Mouse (Mus musculus) limb, embryonic 15.5 days (tissue): ENCODE measurements around the gene Timp3. TPM values are rescaled to one million over a fixed set of nuclear protein-coding genes. Genes with fewer than 3 reads are reported as not detected.

Experiments
- ATAC-seq: fragments of 200-750 bp; cut with Nextera tagmentation; 2 replicates; pipeline ENCODE4 v1.8.0; 2017; ENCODE audit warnings: low read depth, moderate TSS enrichment; ENCODE audit not compliant: insufficient number of reproducible peaks, low FRiP score, low TSS enrichment
- H3K27ac ChIP-seq: fragments of 300-500 bp; sonication (generic); 2 replicates; pipeline ENCODE4 v1.5.1; 2015; ENCODE audit warnings: moderate library complexity, mild to moderate bottlenecking, inconsistent platforms
- H3K27me3 ChIP-seq: fragments of 300-500 bp; sonication (generic); 2 replicates; pipeline ENCODE4 v1.6.1; 2015; ENCODE audit warnings: inconsistent platforms
- H3K36me3 ChIP-seq: fragments of 300-500 bp; sonication (generic); 2 replicates; pipeline ENCODE4 v1.6.1; 2015; ENCODE audit warnings: inconsistent platforms
- H3K4me1 ChIP-seq: fragments of 300-500 bp; sonication (generic); 2 replicates; pipeline ENCODE4 v1.6.1; 2015; ENCODE audit warnings: inconsistent platforms
- H3K4me2 ChIP-seq: fragments of 300-500 bp; sonication (generic); 2 replicates; pipeline ENCODE4 v1.6.1; 2015; ENCODE audit warnings: mild to moderate bottlenecking, inconsistent platforms
- H3K4me3 ChIP-seq: fragments of 300-500 bp; sonication (generic); 2 replicates; pipeline ENCODE4 v1.5.1; 2015; ENCODE audit warnings: mild to moderate bottlenecking, inconsistent platforms
- H3K9ac ChIP-seq: fragments of 300-500 bp; sonication (generic); 2 replicates; pipeline ENCODE4 v1.6.1; 2015; ENCODE audit warnings: inconsistent platforms
- H3K9me3 ChIP-seq: fragments of 300-500 bp; sonication (generic); 2 replicates; pipeline ENCODE4 v1.6.1; 2016; ENCODE audit warnings: inconsistent platforms
- WGBS: fragments of 180-500 bp; shearing (Covaris S2); methylation state at CpG from one replicate; pipeline ENCODE4 v1.1.7; 2015; 5-methylcytosine and 5-hydroxymethylcytosine counted together
- polyA plus RNA-seq: library from polyadenylated mRNA; unstranded; fragments of >200 nt; fragmentation: Nextera tagmentation; extraction: Ambion mirVana; gene quantifications from 2 replicates; pipeline ENCODE4 v1.2.1, GENCODE M21; 2015

The Timp3 gene
- polyA plus RNA-seq, 1 experiment from 2014 or later, result 85.5 TPM

DNA sequence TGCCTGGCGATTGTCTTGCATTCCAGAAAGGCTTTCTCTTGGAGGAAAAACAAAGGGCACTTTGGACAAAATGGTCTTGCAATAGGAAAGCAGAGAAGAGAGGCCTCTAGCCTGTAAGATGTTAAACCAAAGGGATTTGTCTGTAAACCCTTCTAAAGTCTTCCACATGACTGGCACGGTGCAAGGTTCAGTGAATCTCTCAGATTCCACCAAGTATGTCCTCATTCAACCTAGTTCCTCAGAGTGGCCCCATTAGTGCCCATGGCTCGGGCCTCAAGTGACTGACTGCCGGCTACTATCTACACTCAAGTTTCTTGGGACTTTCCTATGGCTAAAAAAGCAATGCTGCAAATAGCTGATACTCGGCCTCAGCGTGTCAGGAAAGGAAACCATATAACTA, 1.8 kb upstream of the Timp3 start:
- Histone ChIP-seq H3K36me3 (no peaks in the 10 kb centered on the region), H3K9ac (no peak overlapping the region), H3K4me1 (peaks cover 46% of the 10 kb centered on the region), H3K27me3 (no peaks in the 10 kb centered on the region), H3K4me3 (no peak overlapping the region), H3K4me2 (no peak overlapping the region), H3K9me3 (no peaks in the 10 kb centered on the region), H3K27ac (no peak overlapping the region)
- WGBS, result 81% methylated on average over 6 of the region's 6 CpGs
- ATAC-seq, result no peak

DNA sequence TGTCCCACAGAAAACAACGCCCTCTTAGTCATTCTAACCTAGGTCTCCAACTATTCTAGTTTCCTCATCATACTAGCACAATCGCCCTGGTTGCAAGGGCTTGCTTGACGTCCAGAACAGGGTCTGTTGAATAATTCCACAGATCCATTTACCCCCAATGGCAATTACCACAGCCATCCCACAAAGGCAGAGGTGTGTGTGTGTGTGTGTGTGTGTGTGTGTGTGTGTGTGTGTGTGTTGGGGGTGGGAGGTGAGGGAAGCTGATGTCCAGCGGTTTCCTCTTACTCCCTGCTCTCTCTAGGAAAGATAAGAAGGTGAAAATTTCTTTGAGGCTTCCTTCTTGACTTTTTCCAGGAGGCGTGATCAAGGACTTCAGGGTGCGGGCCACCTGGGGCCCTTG, 377 bp upstream of the Timp3 start:
- peak overlapping the region; percentile 79 for H3K4me2 ChIP-seq
- peak overlapping the region; percentile 85; the same call in 1 of the 2 replicates for H3K27ac ChIP-seq
- 46% methylated on average over 5 of the region's 6 CpGs for WGBS
- H3K9ac ChIP-seq, result peak overlapping the region; percentile 85
- H3K4me3 ChIP-seq, result peak overlapping the region; percentile 60
- no peaks in the 10 kb centered on the region for H3K36me3 ChIP-seq
- H3K9me3 ChIP-seq, result no peaks in the 10 kb centered on the region
- ATAC-seq, result no peak
- peaks cover 50% of the 10 kb centered on the region for H3K4me1 ChIP-seq
- no peaks in the 10 kb centered on the region for H3K27me3 ChIP-seq

DNA sequence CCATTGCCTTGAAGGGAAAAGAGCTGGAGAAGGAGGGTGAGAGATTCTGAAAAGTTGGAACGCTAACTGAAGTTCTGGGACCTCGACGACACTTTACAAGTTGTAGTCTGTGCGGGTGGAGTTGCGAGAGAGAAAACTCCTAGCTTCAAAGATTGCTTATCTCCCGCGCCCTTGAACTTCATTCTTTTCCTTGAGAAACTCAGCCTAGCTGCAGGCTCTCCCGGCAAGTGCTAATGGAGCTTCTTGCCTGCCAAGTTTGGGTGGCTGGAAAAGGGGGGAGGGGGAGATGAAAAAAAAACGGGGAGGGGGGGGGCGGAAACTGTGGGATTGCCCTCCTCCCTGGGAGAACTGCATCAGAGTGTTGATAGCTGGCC, 932 bp downstream of the Timp3 start:
- ATAC-seq, result no peak
- H3K27me3 ChIP-seq, result no peaks in the 10 kb centered on the region
- H3K9me3 ChIP-seq, result no peaks in the 10 kb centered on the region
- H3K27ac ChIP-seq, result peak overlapping the region; percentile 85
- H3K4me2 ChIP-seq, result peak overlapping the region; percentile 79
- peak overlapping the region; percentile 60 for H3K4me3 ChIP-seq
- H3K36me3 ChIP-seq, result 0 out of 2 replicates have a peak, but pooled peaks cover 4% of the 10 kb centered on the region
- H3K9ac ChIP-seq, result peak overlapping the region; percentile 85
- peaks cover 38% of the 10 kb centered on the region for H3K4me1 ChIP-seq
- WGBS, result under 1% methylated on average over 10 of the region's 10 CpGs

DNA sequence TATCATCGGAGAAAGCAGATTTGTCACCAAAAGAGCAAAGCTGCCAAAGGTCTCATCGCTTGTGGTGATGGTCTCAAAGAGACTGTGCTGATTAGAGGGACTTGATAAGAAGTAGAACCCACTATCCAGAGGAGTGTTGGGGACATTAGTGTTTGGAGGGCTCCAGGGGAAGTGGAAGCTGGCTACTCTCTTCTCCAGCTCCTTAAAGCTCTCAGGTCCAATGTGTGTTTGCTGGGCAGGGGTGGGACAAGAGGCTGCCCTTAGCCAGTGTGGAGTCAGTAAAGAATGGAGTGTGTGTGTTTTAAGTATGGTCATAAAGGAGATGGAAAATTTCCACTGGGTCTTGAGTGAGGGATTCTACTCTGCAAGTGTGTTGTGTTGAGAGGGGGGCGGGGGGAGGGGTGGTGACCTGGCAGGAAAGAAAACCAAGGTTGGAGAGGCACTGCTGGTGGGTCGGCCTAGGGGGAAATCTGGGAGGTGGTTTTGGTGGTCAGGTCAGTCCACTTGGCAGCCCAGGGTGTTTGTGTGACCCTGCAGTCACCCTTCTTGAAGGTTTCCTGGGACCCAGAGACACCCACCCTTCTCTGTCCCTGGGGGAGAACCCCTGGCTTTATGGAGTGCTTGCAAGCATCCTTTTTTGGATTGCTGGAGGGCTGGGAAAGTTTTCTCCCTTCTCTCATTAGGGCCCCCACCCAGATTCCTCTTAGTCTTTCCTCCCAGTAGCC, 1.6 kb downstream of the Timp3 start:
- WGBS, result 16% methylated on average over 4 of the region's 4 CpGs
- ATAC-seq, result no peak
- Histone ChIP-seq H3K27me3 (no peaks in the 10 kb centered on the region), H3K36me3 (peaks cover 10% of the 10 kb centered on the region; the same call in 1 of the 2 replicates), H3K4me2 (peak overlapping the region; percentile 79), H3K9me3 (no peaks in the 10 kb centered on the region), H3K27ac (peak overlapping the region; percentile 85), H3K4me1 (peaks cover 35% of the 10 kb centered on the region), H3K4me3 (peak overlapping the region; percentile 60), H3K9ac (peak overlapping the region; percentile 85; the same call in 1 of the 2 replicates)

DNA sequence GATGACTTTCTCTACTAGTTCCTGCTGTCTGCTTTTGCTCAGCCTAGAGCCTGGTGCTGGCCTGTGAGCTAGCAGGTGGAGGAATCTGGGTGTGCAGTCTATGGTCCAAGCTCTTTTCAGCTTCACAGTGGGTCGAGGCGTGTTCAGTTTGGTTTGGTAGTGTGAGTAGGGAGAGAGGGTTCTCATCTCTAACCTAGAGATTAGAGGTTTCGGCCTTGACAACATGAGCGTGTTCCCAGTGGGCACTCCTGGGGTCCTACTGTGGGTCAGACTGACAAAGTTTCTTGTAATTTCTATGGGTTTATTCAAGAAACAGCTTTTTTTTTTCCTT, 2.1 kb downstream of the Timp3 start:
- H3K36me3 ChIP-seq, result peaks cover 15% of the 10 kb centered on the region; the same call in 1 of the 2 replicates
- peak overlapping the region; percentile 23; the same call in 1 of the 2 replicates for H3K9ac ChIP-seq
- peak overlapping the region; percentile 79 for H3K4me2 ChIP-seq
- H3K27me3 ChIP-seq, result no peaks in the 10 kb centered on the region
- 53% methylated on average over 4 of the region's 4 CpGs for WGBS
- H3K4me3 ChIP-seq, result peak overlapping the region; percentile 60
- no peaks in the 10 kb centered on the region for H3K9me3 ChIP-seq
- H3K27ac ChIP-seq, result peak overlapping the region; percentile 85
- no peak for ATAC-seq
- H3K4me1 ChIP-seq, result peaks cover 35% of the 10 kb centered on the region

DNA sequence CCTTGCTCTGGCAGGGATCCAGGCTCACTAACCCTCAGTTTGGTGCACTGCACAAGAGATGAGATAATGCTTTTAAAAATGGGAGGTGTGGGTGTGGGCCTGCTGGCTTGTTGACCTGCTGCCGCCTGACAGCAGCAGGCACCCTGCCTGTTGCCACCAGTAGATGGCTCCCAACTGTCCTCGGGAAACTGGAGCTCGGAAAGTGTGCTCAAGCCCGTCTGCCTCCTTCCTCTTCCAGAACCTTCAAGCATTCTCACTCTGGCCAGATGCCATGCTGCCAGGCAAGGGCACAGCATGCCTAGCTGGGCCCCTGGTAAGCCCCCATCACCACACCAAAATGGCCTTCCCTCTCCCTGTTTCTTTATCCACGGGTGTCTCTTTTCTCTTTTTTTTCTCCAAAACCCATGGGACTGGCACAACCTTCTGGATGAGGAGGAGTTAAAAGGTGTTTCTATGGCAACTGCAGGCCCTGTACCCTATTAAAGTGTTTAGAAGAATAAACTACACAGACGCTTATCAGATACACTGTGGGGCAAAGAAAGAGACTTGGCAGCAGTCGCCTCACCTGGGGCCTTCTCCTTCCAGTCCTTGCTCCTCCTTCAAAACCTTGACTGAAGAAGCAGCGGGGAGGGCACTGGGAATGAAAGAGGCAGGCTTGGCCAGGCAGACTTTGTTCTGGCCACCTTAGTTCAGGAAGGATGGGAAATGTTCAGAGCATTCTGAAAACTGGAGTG, 2.8 kb downstream of the Timp3 start:
- Histone ChIP-seq H3K9ac (peak overlapping the region; percentile 26; the same call in 1 of the 2 replicates), H3K4me3 (peak overlapping the region; percentile 60), H3K36me3 (peaks cover 19% of the 10 kb centered on the region), H3K4me1 (peaks cover 36% of the 10 kb centered on the region), H3K27me3 (no peaks in the 10 kb centered on the region), H3K4me2 (peak overlapping the region; percentile 79), H3K9me3 (no peaks in the 10 kb centered on the region), H3K27ac (peak overlapping the region; percentile 85)
- WGBS, result 16% methylated on average over 8 of the region's 8 CpGs
- no peak for ATAC-seq

DNA sequence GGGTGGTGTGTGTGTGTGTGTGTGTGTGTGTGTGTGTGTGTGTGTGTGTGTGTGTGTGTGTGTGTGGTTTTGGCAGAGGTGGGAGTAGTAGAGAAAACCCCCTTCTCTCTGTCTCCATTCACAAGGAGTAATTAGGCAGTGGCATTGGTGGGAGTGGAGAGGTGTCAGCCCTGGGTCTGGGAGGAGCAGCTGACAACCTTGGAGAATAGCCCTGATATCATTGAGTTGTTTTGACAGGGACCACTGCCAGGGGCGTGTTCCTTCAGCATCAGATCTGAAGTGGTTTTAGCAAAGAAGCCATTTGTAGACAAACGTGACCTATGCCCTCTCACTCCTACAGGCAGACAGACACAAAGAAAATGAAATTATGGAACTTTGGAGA, 3.3 kb downstream of the Timp3 start:
- no peak overlapping the region for H3K9ac ChIP-seq

DNA sequence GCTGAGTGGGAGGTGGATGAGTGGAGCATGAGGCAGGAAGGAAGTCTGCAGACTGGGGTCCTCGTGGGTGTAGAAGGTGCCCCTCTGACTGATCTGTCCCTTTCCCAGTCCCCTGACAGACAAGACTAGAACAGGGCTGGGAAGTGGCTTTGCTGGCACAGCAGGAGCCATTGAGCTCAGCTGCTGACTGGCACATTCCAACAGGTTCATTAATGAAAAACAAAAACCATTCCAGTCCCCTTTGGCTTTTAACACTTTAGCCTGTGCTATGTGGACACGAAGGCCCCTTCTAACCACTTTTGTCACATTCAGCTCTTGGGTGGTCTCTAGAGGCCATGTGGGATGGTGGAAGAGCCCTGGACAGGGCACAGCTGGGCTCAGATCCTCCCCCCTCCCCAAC, 4.4 kb downstream of the Timp3 start:
- WGBS, result 13% methylated on average over 2 of the region's 2 CpGs
- ATAC-seq, result no peak

More for the DNA sequence above, 3.3 kb downstream of the Timp3 start:
- Histone ChIP-seq H3K4me3 (peak overlapping the region; percentile 60), H3K36me3 (peaks cover 21% of the 10 kb centered on the region), H3K4me2 (peak overlapping the region; percentile 79), H3K27ac (0 out of 2 replicates have a peak overlapping the region, but pooled peaks have one; percentile 85), H3K27me3 (no peaks in the 10 kb centered on the region), H3K9me3 (no peaks in the 10 kb centered on the region), H3K4me1 (peaks cover 37% of the 10 kb centered on the region)
- no peak for ATAC-seq
- 79% methylated on average over 2 of the region's 2 CpGs for WGBS

DNA sequence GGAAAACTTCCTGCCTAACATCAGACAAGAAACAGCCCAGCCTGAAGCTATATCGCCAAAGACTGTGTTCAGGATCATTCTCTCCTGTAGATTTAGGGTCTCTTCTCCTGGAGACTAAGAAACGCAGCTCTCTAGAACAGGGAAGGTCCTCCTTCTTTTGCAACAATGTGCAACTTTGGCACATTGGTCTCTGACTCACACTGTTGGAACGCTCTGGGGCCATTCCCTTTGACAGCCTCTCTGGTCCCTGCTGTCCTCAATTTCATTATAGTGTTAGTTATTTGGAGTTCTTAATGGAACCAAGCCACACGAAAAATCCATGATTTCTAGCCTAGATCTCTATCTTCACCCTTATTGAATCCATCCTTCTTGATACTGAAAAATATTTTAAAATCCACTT, 7.1 kb downstream of the Timp3 start:
- WGBS, result 82% methylated on average over 4 of the region's 4 CpGs
- Histone ChIP-seq H3K36me3 (peaks cover 29% of the 10 kb centered on the region), H3K9ac (no peak overlapping the region), H3K9me3 (no peaks in the 10 kb centered on the region), H3K4me2 (no peak overlapping the region), H3K4me1 (peaks cover 26% of the 10 kb centered on the region), H3K4me3 (no peak overlapping the region), H3K27me3 (no peaks in the 10 kb centered on the region), H3K27ac (no peak overlapping the region)
- no peak for ATAC-seq

More for the DNA sequence above, 4.4 kb downstream of the Timp3 start:
- no peak overlapping the region for H3K4me2 ChIP-seq
- no peaks in the 10 kb centered on the region for H3K27me3 ChIP-seq
- no peaks in the 10 kb centered on the region for H3K9me3 ChIP-seq
- H3K36me3 ChIP-seq, result peaks cover 26% of the 10 kb centered on the region
- peaks cover 37% of the 10 kb centered on the region for H3K4me1 ChIP-seq
- H3K27ac ChIP-seq, result no peak overlapping the region
- no peak overlapping the region for H3K9ac ChIP-seq
- no peak overlapping the region for H3K4me3 ChIP-seq

DNA sequence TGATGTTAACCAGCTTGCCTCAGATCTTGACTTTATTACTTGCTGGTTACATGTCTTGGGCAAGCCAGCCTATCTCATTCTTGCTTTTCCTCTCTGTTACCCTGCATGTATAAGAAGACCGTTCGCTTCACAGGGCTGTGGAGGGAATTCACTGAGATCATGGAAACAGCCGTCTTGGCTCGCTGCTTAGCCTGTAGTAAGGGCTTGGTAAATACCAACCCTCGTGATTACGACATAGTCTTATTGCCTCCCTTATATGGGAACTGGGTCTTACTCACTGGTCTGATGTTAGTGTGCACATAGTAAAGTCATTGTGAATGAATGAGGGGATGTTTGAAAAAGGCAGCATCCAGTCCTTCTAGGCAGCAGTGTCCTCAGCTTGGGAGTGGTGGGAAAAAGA, 10.4 kb downstream of the Timp3 start:
- H3K9ac ChIP-seq, result no peak overlapping the region
- H3K4me3 ChIP-seq, result no peak overlapping the region
- H3K27me3 ChIP-seq, result no peaks in the 10 kb centered on the region
- no peak overlapping the region for H3K4me2 ChIP-seq
- no peaks in the 10 kb centered on the region for H3K9me3 ChIP-seq
- peaks cover 28% of the 10 kb centered on the region for H3K4me1 ChIP-seq
- WGBS, result 25% methylated on average over 6 of the region's 6 CpGs
- no peak; the same call in 1 of the 2 replicates for ATAC-seq
- peak overlapping the region; percentile 28; the same call in 1 of the 2 replicates for H3K27ac ChIP-seq
- H3K36me3 ChIP-seq, result peaks cover 29% of the 10 kb centered on the region

DNA sequence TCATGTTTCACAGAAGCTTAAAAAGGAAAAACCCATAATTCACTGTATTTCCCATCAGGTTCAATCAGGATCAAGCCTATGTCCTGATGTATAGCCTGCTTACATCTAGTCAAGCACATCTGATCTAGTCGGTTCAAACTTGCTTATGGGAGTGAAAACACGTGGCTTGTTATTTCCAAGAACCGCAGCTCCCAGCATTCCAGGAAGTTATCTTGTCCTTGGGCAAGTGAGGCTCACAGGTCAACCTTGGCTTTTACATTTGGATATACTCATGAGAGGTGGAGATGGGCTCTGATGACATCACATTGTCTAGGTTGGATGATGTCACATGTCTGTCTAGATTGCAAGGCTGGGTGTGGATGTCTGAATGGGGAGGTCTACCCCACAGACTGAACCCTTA, 12.8 kb downstream of the Timp3 start:
- H3K9me3 ChIP-seq, result no peaks in the 10 kb centered on the region
- ATAC-seq, result no peak
- WGBS, result 82% methylated on average over 3 of the region's 3 CpGs

DNA sequence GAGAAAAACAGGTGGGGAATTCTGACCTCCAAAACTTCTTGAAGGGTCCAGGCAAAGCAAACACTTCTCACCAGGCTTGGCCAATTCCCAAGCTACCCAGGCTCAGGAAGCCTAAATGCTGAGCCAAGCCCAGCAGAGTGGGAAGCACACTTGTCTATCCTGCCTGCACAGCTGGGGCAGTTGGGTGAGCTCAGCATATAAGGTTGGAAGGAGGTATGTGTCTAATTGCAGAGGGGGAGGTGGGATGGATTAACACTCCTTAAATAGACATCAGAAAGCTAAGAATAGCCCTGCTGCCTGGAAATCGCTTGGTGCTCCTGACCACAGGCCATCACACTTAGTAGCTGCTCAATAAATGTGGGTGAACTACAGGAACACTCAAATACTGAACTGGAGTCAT, 13.3 kb downstream of the Timp3 start:
- Histone ChIP-seq H3K4me3 (no peak overlapping the region), H3K27me3 (no peaks in the 10 kb centered on the region), H3K4me2 (no peak overlapping the region), H3K4me1 (peaks cover 30% of the 10 kb centered on the region), H3K9ac (no peak overlapping the region), H3K9me3 (no peaks in the 10 kb centered on the region), H3K27ac (peak overlapping the region; percentile 23; the same call in 1 of the 2 replicates), H3K36me3 (peaks cover 12% of the 10 kb centered on the region; the same call in 1 of the 2 replicates)
- 63% methylated on average over 1 of the region's 1 CpGs for WGBS
- no peak; the same call in 1 of the 2 replicates for ATAC-seq

More for the DNA sequence above, 12.8 kb downstream of the Timp3 start:
- no peak overlapping the region for H3K9ac ChIP-seq
- H3K27me3 ChIP-seq, result no peaks in the 10 kb centered on the region
- H3K4me2 ChIP-seq, result no peak overlapping the region
- H3K4me3 ChIP-seq, result no peak overlapping the region
- peaks cover 30% of the 10 kb centered on the region for H3K4me1 ChIP-seq
- peaks cover 13% of the 10 kb centered on the region for H3K36me3 ChIP-seq
- H3K27ac ChIP-seq, result no peak overlapping the region; the same call in 1 of the 2 replicates
